Mouse (Mus musculus) liver, postnatal 0 days (tissue): ENCODE measurements around the gene Hist2h3c1.

Source experiments
- CTCF ChIP-seq: sonication (generic); IDR thresholded peaks from 2 replicates; pipeline ENCODE4 v1.5.1; 2016; ENCODE audit warnings: antibody characterized with exemption, low read depth
- EP300 ChIP-seq: IDR thresholded peaks from 2 replicates; pipeline ENCODE4 v1.6.1; 2016; ENCODE audit warnings: antibody characterized with exemption, low read depth, mild to moderate bottlenecking

- TF ChIP-seq CTCF (no peak), EP300 (no peak)
Measured at GRCm38 (mm10) chr3:96261623-96262022, 15.1 kb downstream of the Hist2h3c1 start.
